Mouse (Mus musculus): ENCODE measurements around the gene Zfp648. TPM values are rescaled to one million over a fixed set of nuclear protein-coding genes. Genes with fewer than 3 reads are reported as not detected.

Gene Zfp648
- total RNA-seq, 2 experiments from 2014 or later, result 0.37 to 0.44 TPM

DNA sequence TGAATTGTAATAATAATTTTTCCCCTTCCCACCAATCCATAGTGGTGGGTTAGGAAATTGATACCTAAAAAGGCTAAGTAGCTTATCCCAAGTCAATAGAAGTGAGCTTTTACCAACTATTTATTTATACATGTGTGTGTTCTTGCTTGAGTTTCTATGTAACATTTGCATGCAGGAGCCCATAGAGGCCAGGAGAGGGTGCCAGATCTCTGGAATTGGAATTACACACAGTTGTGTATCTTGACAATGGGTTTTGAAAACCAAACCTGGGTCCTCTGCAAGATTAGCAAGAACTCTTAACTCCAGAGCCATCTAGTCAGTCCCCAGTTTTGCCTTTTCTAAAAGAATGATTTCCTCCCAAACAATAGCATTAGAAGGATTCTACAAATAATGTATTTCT, 37.9 kb downstream of the Zfp648 start:
- H3K4me3 ChIP-seq, result no peak overlapping the region
- no peak overlapping the region for H3K27ac ChIP-seq
- DNase-seq (ENCODE audit: low spot score in 2 of 2), result no peak
- peak; percentile 70 for TF ChIP-seq CTCF (conservative IDR thresholded peaks at IDR 0.05)

DNA sequence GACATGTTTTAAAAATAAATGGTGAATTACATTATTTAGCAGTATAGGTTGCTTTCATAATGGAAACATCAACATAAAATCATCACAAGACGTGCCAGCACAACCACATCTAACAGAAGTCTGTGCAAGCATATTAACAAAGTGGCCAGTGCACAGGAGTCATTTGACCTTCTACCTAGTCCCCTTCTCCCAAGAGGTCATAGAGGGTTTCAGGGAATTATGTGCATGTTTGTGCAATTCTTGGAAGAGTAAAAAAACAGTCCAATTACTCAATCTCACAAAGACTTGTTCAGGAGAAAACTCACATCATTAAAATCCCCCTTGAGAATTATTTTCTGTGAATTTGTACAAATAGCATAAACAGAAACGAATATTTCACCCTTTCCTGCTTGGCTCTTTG, 50.2 kb downstream of the Zfp648 start:
- no peak for TF ChIP-seq CTCF (conservative IDR thresholded peaks at IDR 0.05)
- DNase-seq (ENCODE audit: low spot score in 2 of 2), result no peak
- Histone ChIP-seq H3K4me3 (no peak overlapping the region), H3K27ac (no peak overlapping the region)

DNA sequence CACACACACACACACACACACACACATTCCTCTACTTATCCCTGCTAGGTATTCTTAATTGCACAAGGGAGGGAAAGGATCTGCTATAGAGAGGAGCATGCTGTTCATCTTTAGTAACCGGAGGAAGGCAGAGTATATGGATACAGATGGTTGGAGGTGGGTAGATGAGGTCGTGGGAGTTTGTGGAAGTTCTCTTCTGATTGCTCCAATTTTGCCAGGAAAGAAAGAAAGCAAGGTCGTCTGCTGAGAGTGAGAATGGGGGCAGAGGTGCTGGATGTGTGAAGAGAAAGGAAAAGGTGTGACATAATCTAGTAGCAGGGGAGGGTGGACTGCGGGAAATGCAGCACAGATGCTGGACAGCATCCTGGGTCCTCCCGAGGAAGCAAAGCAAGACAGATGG, 51.8 kb downstream of the Zfp648 start:
- peak; percentile 26 to 59 for DNase-seq (ENCODE audit: low spot score in 2 of 2)
- H3K27ac ChIP-seq, result peak overlapping the region; percentile 60
- TF ChIP-seq CTCF (conservative IDR thresholded peaks at IDR 0.05), result no peak
- no peak overlapping the region for H3K4me3 ChIP-seq
